Mouse (Mus musculus) mouse trophoblast stem cell (cell line): ENCODE measurements around the gene Rsg1.

Experiments used
- in situ Hi-C, 2 experiments: fragments of 300-500 bp; cut with MseI, MboI; formaldehyde crosslinking; loops; 2 replicates in 1 of 2; 3 replicates in 1 of 2; pipeline ENCODE4 v1.15.1; 2025

Gene Rsg1

DNA sequence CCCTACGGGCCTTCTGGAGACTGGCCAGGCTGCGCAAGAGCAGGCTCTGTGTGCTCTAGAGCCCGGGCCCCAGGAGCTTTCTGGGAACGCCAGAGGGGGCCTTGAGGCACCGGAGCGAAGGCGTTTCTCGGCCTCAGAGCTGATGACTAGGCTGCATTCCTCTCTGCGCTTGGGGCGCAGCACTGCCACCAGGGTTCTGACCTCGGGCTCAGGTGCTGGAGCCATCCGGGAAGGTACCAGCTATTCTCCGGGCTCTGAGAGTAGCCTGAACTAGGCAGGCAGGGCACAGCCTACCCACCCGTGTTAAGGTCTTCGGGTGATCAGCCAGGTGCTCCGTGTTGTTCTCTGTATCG is 33.2 kb downstream of the Rsg1 start:
- in situ Hi-C loops = no loop called here

DNA sequence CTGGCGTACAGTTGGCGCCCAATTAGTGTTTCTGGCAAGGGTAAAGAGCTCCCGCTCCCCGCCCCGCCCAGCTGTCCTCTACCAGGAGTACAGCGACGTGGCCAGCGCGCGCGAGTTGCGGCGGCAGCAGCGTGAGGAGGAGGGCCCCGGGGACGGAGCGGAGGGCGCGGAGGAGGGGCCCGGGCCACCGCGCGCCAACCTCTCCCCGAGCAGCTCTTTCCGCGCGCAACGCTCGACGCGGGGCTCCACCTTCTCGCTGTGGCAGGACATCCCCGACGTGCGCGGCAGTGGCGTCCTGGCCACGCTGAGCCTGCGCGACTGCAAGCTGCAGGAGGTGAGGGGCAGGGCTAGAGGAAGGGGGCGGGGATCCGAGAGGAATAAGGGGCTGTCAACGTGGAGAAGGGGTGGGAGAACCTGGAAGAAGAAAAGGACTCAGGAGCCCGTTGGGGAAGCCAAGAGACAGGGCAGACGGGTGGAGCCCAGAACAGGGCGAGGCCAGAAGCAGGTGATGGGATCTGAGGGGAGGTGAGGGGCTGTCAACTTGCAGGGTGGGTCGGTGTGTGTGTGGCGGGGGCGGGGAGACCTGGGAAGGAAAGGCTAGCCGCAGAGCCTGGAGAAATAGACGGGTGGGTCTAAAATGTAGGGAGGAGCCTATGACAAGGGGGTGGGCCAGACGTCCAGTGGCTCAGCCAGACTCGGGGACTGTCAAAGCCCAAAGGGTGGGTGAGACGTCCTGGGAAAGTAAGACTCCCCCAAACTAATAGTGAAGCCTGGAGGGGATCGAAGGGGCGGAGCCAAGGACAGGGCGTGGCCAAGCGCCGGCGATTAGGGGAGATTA is 34.2 kb downstream of the Rsg1 start:
- in situ Hi-C loops = no loop called here

DNA sequence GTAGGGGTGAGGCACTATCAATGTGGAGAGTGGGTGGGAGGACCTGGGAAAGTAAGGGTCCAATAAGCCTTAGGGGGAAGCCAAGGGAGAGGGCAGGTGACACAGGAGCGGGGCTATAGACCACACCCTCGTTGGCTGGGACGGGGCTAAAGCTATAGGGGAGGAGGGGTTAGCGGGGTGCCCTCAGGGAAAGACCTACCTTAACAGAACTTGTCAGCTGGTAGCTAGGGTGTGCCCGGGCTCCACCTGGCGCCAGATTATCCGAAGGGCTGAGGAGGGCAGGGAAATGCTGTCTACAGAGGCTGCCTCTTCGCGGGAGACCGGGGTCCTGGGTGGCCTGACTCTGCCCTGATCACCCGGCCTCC is 34.8 kb downstream of the Rsg1 start:
- in situ Hi-C loops = no loop called here

- in situ Hi-C loops = no loop called here
Observed at GRCm38 (mm10) chr4:141249383-141249782, 35.6 kb downstream of the Rsg1 start.

- in situ Hi-C loops = no loop called here
Observed at GRCm38 (mm10) chr4:141251071-141251470, 37.3 kb downstream of the Rsg1 start.

GRCm38 (mm10) chr4:141252641-141253040 is 38.9 kb downstream of the Rsg1 start:
- in situ Hi-C loops = no loop called here

GRCm38 (mm10) chr4:141254234-141254633 is 40.5 kb downstream of the Rsg1 start:
- in situ Hi-C loops = no loop called here

DNA sequence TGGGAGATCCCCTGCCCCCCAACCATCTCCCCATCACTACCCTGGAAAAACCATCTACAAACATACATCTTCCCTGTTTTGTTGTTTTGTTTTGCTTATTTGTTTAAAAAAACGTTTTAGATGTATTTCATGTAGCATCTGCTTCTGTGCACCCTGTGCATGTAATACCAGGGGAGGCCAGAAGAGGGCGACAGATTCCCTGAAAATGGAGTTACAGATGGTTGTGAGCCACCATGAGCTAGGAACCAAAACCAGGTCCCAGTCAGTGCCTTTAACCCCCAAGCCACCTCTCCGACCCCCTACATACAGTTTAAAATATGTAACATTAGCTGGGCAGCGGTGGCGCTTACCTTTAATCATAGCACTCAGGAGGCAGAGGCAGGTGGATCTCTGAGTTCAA is 43.7 kb downstream of the Rsg1 start:
- in situ Hi-C loops = no loop called here

DNA sequence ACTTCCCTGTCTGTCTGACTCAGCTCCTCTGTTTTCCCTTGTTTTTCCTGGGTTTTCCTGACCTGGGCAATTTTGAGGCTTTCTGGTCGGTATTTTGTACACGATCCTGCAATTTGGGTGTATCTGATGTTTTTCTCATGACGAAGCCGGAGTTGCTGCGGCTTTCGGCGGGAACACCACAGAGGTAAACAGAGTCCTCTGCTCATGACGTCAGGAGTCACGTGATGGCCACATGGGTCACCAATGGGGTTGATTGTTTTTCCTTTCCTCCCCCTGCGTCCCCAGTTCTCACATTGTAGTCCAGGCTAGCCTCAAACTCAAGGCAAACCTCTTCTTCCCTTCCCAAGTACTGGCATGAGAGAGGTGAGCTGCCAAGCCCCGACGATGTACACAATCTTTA is 45.7 kb downstream of the Rsg1 start:
- in situ Hi-C loops = no loop called here

- in situ Hi-C loops = no loop called here
Observed at GRCm38 (mm10) chr4:141260007-141260723, 46.4 kb downstream of the Rsg1 start.

DNA sequence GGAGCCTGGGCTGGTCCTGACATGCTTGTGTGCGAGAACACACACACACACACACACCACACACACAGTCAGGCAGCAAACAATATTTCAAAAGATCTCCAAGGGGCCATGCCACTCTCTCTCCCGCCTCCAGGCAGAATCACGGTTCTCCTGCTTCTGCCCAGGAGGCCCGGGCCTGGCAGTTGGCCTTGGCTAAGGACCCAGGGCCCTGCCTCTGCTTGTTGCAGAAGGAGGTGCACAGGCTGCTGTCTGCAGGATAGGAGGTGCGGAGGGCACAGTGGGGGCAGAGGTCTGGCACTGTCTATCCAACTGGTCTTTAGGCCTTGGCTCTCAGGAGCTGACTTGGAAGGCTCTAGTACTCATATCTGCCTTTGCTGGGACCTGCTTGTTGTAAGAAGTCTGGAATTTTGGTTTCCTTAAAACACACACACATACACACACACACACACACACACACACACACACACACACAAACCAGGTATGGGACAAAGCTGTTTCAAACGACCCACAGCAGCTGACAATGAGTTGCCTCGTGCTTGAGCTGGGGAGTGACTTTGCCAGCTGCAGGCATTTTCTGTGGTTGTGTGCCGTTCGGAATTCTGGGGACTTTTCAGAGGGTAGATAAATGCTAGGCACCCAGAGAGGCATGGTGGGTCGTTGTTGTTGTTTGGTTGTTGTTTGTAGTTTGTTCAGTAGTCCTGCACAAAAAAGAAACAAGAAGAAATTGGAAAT is 49.3 kb downstream of the Rsg1 start:
- in situ Hi-C loops = no loop called here

DNA sequence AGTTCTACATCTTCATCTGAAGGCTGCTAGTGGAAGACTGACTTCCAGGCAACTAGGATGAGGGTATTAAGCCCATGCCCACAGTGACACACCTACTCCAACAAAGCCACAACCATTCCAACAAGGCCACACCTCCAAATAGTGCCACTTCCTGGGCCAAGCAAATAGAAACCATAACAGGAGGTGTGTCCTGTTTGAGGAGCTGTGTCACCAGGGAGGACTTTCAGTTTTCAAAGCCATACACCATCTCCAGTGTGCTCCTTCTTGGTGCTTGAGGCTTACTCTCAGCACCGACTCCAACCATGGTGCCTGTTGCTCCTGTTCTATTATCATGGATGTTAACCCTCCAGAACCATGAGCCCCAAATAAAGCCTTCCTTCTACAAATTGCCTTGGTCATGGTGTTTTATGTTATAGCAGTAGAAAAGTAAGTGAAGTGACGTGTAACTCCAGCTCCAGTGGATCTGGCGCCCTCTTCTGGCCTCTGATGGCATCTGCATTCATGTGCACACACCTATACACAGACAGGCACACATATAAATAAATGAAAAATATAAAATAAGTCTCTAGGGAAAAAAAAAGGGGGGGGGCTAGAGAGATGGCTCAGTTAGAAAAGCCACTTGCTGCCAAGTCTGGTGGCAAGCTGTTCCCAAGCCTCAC is 52.4 kb downstream of the Rsg1 start:
- in situ Hi-C loops = loop anchor here in 1 of 2 experiments (5.0 kb wide), 1 partner anchor 96 kb away; no protein-coding TSS in a partner anchor

DNA sequence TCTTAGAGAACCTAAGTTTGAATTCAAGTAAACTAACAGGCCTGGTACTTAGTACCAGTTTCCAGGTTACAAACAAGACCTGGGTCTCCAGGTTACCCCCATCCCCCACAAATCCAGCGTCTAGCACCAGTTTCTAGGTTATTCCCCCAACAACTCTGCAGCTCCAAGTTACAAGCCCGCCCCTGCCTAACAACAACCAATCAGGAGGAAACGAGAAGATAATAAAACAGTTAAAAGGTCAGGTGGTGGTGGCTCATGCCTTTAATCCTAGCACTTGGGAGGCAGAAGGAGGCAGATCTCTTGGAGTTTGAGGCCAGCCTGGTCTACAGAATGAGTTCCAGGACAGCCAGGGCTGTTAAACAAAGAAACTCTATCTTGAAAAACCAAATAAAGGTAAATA is 53.5 kb downstream of the Rsg1 start:
- in situ Hi-C loops = loop anchor here in 1 of 2 experiments (5.0 kb wide), 1 partner anchor 95 kb away; no protein-coding TSS in a partner anchor

- in situ Hi-C loops = loop anchor here in 1 of 2 experiments (5.0 kb wide), 1 partner anchor 94 kb away; no protein-coding TSS in a partner anchor
Observed at GRCm38 (mm10) chr4:141267837-141268236, 54.1 kb downstream of the Rsg1 start.

DNA sequence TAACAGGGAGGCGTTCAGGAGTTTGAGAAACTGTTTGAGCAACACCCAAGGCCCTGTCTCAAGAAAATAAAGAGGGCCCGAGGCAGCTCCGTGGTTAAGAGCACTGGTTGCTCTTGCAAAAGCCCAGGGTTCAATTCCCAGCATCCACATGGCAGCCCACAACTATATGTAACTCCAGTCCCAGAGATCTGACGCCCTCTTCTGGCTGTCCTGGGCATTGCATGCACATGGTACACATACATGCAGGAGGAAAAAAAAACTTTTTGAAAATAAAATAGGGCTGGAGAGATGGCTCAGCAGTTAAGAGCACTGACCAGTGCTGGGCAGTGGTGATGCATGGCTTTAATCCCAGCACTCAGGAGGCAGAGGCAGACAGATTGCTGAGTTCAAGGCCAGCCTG is 54.6 kb downstream of the Rsg1 start:
- in situ Hi-C loops = loop anchor here in 1 of 2 experiments (5.0 kb wide), 1 partner anchor 94 kb away; no protein-coding TSS in a partner anchor

- in situ Hi-C loops = loop anchor here in 1 of 2 experiments (5.0 kb wide), 1 partner anchor 93 kb away; no protein-coding TSS in a partner anchor
Observed at GRCm38 (mm10) chr4:141269080-141269479, 55.3 kb downstream of the Rsg1 start.

GRCm38 (mm10) chr4:141270201-141270940 is 56.6 kb downstream of the Rsg1 start:
- in situ Hi-C loops = no loop called here

DNA sequence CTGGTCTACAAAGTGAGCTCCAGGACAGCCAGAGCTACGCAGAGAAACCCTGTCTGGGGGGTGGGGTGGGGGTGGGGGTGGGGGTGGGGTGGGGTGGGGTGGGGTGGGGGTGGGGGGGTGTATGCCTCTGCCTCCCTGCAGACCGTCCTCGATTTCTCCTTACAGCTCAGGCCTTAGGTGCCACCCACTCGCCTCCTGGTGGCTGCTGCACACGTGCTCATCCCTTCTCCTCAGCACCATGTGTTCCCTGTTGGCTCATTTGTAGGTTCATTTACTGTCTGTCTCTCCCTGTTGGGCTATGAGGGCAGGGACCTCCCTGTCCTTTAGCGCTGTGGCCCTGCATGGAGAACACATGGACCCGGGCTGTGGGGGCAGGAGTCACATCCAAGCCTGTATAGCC is 57.5 kb downstream of the Rsg1 start:
- in situ Hi-C loops = no loop called here

DNA sequence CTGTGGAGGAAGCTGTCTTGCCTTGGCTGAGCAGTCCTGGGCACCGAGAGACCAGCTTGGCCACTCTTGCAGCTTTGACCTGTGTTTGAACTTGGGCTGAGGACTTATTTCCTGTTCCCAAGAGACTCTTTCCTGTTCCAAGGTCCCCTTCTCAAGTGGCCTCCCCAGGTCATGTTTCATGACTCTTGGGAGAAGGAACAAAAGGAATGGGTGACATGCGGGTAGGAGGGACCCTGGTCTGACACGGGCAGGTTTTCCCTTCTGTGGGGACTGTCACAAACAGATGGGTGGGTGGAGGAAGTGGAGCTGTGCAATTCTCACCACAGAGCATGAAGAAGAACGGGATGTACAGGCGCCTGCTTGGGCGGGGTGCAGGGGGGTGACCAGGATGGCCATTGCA is 58.0 kb downstream of the Rsg1 start:
- in situ Hi-C loops = no loop called here

DNA sequence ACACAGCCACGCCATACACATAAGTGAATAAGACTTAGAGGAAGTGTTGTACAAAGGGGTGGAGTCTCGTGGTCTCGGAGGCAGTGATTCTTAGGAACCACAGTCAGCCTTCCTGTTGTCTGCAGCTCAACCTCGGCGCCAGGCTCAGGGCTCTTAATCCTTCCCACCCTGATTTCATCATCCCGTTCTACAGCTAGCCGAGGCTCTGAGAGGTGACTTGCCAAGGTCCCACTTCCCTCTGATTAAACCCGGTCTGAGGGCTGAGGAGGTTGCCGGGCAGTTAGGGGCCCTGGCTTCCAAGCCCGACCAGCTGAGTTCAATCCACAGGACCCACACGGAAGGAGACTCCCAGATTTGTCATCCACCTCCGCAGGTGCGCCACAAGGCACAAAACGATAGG is 59.1 kb downstream of the Rsg1 start:
- in situ Hi-C loops = no loop called here

- in situ Hi-C loops = no loop called here
Observed at GRCm38 (mm10) chr4:141273296-141273695, 59.5 kb downstream of the Rsg1 start.
